Mouse (Mus musculus): ENCODE data around the gene Tm9sf4.
A peak's percentile ranks its signal among the peaks of the same experiment; 100 is the strongest.

Gene Tm9sf4

DNA sequence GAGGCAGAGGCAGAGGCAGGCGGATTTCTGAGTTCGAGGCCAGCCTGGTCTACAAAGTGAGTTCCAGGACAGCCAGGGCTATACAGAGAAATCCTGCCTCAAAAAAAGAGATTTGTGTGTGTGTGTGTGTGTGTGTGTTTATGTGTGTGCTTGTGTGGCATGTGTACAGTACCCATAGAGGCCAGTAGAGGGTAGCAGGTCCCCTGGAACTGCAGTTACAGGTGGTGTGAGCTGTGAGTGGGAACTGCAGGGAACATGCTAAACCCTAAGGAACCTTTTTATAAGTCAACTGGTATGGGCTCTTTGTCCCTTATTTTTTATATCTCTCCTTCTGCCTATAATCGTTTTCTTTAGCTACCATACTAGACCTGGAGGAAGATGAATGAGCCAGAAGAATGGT lies 3.8 kb upstream of the Tm9sf4 start:
- DNase-seq (ENCODE audit: low spot score) = no peak

DNA sequence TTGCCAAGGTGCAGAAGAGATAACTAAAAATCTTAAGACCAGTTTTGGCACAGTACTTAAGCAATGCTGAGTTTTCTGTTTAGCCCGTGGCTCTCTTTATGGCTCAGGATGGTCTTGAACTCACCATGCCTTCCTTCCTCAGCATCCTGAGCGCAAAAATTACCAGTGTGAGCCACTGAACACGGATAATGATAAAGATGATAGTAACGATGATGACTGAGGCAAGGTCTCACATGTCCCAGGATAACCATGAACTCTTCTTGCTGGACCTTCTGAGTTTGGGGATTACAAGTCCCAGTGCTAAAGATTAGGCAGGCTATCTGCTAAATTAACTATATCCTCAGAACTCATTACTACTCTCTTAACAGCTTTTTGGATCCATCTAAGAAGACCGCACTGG lies 970 bp upstream of the Tm9sf4 start:
- no peak for DNase-seq (ENCODE audit: low spot score)

DNA sequence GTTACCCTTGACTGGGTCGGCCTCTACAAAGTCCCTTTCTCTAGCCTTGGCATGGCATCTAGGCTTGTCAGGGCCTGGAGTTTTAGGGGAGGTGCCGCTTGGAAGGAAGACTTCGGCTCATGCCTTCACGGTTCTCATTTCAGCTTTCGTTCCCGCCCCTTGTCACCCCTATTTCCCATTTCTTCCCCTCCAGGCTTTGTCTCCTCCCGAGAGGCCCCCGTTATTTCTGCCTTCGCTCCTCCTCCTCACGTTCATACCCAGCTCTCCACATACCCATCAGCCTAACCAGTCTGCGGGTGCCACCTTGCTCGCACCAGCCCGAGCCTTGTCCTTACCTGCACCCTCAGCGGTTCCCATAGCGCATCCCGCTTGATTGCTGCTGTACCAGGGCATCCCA lies 579 bp downstream of the Tm9sf4 start:
- no peak for DNase-seq (ENCODE audit: low spot score)

DNA sequence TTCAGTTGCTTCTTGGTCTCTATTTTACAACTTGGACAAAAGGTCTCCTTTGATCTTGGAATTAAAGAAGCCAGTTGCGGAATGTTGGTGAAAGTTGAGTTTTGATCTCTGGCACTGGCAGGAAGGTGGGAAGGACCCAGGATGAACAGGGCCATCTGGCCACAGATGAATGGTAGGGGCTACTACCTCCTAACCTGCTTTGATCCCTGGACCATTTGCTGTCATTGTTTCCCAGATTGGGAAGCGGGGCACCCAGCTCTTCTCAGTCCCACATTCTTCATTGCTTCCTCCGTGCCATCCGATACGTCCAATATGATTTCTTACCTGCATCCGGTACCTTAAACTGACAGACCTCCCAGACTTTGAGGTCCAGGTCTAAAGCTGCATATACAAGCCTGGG lies 6.0 kb downstream of the Tm9sf4 start:
- no peak for DNase-seq (ENCODE audit: low spot score)

DNA sequence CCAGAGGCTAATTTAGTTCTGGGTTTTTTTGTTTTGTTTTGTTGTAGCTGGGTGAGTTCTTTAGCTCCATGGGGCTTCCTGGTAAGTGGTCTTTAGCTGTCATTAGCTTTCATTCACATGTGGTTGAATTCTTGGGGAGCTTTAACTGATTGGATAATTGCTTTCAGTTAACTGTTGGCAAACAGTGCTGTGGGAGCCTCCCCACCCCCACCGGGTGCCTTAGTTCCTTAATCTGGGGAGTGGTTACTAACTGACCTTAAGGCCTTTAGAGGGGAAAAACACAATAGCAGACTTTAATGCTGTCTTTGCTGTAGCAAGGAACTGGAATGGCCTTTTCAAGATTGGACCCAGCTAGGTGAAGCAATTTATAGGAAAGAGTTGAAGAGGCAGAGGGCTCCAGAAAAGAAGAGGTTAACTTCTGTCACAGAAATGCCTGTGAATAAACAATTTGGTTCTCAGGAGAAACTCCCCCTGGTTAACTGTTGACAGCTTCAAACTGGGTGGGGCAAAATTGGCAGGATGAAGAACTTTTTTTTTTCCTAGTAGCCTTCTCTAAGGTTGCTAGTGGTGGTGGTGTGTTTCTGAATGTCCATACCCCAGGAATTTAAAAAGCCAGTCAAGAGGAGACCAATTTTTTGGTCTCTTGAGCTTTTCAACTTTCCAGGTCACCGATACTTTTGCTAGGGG lies 7.2 kb downstream of the Tm9sf4 start:
- peak; percentile 13 for DNase-seq (ENCODE audit: low spot score)

DNA sequence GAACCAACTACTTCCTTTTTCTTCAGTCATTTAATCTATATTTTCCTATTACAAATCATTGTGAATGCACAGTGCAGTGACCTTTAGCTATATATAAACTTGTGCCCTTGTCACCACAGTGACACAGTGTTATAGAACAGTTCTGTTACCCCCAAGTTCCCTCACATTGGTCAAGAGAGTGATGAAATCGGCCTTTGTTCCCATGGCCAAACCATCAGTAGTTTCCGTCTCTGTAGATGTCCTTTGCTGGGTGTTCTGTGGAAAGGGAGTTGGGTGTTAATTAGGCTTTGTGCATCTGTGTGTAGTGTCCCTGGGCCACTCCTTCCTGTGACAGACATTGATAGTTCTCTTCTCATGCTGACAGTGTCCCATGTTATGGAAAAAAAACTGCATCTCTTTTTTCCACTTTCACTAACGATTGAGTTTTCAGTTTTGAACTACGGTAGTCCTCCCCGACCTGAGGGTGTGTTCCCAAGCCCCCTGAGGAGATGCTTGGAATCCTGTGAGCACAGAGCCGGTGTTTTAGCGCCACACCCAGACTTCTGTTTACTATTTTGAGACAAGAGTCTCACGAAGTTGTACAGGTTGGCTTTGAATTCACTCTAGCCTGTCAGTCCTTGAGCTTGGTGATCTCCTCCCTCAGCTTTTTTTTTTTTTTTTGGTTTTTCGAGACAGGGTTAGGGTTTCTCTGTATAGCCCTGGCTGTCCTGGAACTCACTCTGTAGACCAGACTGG lies 9.6 kb downstream of the Tm9sf4 start:
- no peak for DNase-seq (ENCODE audit: low spot score)

DNA sequence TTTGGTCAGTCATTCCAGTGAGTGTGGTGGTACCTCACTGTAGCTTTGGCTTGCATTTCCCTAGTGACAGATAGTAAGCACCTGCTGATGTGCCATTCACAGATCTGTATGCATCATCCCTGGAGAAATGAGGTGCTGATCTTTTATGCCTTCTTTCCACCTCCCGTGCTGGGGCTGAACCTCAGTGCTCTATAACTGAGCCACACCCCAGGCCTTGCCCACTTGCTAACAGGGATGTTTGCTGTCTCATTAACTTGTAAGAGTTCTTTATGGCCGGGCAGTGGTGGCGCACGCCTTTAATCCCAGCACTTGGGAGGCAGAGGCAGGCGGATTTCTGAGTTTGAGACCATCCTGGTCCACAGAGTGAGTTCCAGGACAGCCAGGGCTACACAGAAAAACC lies 10.9 kb downstream of the Tm9sf4 start:
- no peak for DNase-seq (ENCODE audit: low spot score)

DNA sequence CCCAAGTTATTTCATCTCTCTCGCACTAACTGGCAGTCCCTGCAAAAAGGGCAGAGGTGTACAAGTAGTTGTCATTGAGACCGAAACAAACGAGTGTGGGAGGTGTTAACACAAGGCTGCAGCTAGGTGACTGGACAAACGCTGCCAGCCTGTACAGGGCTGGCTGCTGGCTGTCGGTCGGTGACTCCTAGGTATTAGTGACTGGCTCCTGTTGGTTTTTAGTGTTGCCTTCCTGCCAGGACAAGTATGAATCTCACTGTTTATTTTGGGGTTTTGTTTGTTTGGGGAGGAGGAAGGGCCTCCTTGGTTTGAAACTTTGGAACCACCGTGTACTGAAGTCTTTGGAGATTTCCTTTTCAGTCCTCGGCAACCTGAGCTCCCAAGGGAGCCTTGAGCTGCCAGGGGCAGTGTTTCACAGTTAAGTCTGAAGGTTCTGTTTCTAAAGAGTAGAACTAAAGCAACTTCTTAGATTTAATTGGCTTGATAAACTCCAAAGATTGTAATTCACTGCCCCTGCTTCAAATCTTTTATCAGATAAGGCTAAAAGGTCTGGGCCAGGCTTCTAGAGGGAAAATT lies 15.0 kb downstream of the Tm9sf4 start:
- no peak for DNase-seq (ENCODE audit: low spot score)

DNA sequence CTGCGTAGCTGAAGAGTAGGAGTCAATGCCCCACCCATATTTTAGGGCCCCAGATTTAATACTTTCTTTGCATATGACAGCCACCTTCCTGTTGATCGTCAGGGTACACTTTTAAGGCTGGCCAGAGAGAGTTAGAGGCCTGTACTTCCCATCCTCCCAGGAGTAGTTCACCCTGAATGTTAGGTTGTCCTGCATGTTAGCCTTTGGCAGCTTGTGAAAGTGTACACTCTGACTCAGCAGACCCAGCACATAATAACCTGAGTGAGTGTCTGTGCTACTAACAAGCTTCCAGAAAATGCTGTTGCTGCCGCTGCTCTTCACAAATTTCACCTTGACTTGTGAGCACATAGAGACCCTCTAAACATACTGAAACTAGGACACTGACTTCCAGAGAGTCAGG lies 16.1 kb downstream of the Tm9sf4 start:
- no peak for DNase-seq (ENCODE audit: low spot score)

DNA sequence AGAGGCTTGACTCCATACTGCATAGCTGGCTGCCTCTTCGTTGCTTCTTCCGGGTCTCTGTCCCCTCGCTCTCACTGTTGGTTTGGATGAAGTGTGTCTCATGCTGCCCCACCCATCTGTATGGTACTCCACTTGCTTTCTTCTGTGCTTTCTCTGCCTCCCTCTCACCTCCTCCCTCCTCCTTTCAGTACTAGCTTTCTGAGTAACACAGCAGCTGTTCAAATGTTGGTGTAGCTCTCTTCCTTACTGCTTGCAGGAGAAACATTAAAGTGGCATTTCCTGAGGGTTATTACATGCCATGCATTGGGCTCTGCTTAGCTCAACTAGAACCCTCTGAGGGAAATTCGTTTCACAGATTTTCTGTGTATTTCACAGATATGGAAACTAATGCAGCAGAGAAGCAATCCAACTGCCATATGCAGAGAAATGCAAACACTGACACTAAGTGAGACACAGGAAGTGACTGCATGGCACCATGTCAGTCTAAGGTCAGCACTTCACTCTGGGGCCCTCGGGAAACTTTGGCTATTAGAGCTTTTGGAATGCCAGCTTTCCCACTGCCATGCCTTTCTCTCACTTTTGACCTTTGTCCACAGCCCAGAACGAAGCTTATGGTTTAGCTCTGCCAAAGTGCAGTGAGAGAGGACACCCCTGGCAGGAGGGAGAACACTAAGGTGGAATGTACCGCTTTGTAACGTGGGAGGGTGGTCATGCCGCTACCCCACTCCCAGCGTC lies 18.2 kb downstream of the Tm9sf4 start:
- DNase-seq (ENCODE audit: low spot score) = no peak

DNA sequence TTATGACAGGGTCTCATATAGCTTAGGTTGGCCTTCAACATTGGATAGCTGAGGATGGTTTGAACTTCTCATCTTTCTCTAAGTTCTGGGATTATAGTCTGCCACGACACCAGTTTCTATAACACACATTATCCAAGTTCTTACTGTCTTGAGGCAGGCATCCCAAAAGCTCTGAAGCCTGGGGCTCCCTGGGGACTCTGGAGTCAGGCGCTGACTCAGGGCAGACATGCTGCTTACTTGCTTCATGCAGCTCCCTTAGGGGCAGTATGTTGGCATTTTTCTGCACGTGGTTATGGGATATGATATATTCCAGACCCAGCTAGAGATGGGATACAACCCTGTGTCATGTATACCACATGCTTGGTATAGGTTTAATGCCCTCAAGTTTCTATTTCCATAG lies 18.9 kb downstream of the Tm9sf4 start:
- no peak for DNase-seq (ENCODE audit: low spot score)

DNA sequence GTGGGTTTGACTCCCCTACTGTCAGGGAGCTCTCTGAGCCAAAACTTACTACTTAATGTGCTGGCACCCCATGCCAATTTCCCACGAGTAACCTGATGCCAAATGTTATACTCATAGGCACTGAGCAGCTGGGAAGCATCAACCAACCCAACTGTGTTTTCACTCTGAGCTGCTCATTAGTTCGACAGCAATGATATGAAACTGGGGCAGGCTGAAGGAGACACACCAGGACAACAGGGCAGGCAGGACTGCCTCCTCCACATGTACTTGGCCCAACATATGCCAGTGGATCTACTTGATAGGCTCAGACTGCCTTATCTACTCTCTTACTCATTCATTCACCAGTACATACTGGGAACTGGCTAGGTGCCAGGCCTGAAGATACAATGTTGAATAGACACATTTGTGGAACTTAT lies 25.1 kb downstream of the Tm9sf4 start:
- DNase-seq (ENCODE audit: low spot score) = no peak

DNA sequence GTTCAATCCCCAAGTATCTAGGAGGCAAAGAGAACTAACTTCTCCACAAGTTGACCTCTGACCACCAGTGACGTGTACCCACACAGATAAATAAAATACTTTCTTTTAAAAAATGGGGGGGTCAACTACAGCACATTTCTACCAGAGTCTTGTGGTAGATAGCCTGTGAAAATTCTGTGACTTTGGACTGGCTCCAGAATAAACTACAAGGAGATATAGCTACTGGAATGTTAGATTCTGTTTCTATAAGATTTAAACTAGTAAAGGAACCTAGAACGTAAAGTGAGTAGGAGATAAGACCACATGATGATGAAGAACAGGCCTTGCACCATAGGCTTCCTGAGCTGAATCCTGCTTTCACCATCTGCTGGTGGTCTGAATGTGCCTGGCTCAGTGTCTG lies 26.7 kb downstream of the Tm9sf4 start:
- DNase-seq (ENCODE audit: low spot score) = no peak

DNA sequence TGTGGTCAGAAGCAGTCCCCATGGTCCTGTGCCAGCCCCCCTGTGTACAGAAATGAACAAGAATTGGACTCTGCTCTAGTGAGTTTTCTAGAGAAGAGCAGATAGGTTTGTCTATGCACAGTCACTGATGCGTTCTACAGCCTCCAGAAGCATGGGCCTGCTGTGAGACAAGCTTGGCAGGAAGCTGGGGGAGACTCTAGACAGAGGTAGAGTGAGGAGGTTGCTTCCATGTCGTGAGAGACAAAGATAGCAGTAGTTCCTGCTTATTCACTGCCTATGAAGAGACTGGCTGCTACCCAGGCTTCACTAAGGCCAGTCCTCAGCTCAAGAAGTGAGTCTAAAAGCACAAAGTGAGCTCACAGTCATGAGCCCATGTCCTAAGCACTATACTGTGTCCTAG lies 30.1 kb downstream of the Tm9sf4 start:
- DNase-seq (ENCODE audit: low spot score) = no peak

DNA sequence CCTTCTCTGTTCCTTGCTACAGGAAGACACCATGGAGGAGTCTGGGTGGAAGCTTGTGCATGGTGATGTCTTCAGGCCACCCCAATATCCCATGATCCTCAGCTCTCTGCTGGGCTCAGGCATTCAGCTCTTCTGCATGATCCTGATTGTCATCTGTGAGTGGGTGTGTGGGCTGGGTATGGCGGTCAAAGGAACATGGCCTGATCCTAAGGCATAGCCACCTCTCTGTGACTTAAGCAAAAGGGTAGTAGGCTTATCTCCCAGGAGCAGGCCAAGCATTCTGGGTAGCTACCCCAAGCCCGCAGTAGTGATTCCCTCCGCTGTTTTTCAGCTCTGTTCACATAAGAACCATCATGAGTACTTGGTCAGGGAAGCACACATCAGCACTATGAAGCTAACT lies 33.2 kb downstream of the Tm9sf4 start:
- no peak for DNase-seq (ENCODE audit: low spot score)

DNA sequence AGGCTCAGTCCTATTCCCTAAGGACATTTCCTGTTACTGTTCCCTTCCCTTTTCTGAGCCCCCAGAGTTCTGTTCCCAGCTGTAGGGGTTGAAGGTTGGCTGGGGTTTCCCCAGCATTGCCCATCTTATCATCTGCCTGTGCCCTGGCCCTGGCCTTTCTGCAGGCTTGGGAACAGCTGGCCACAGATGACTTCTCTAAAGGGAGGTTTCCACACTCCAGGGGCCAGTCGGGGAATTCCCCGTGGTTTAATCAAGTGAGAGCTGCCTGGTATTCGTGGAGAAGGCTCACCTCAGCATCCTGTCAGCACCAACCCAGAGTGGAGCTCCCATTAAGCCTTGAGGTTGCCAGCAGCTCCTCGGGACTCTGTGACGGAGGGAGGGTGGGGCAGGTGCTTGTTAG lies 37.4 kb downstream of the Tm9sf4 start:
- DNase-seq (ENCODE audit: low spot score) = no peak

DNA sequence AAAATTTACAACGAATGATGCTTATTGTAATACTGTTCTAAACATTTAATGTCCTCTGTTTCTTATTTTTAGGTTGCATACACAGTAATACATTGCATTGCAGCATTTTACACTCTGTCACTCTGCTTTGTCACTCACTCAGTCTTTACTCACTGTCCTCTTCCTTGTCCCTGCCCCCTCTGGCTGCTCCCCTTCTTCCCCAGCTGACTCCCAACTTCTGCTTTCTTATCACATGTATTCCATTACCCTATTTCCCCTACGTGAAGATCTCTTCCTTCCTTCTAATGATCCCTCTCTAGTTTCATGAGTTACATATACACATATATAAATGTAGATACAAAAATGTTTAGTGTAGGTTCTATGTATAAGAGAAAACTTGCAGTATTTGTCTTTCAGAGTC lies 38.0 kb downstream of the Tm9sf4 start:
- no peak for DNase-seq (ENCODE audit: low spot score)

DNA sequence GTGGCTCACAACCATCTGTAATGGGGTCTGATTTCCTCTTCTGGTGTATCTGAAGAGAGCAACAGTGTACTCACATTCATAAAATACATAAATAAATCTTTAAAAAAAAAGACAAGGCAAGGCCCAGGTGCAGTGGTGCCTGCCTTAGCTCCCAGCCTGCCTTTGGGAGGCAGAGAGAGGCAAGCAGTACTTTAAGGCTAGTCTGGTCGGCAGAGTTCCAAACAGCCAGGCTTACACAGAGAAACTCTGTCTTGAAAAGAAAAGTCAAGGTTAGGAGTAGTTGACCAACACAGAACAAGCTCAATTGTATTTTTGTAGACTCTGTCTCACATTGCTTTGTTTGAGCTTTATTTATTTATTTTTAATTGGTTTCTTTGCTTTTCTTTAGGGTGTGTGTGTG lies 41.7 kb downstream of the Tm9sf4 start:
- DNase-seq (ENCODE audit: low spot score) = no peak

DNA sequence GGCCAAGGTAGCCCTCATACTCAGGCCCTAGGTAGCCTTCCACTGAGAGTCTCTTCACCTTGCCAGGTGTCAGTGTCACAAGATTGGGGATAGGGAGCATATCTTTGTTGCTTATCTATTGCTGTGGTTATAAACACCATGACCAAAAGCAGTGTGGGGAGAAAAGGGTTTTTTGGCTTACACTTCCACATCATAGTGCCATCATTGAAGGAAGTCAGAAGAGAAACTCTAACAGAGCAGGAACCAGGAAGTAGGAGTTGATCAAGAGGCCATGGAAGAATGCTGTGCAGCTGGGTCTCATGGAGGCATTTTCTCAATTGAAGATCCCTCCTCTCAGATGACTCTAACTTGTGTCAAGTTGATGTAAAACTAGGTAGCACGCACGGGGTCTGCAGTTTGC lies 47.0 kb downstream of the Tm9sf4 start:
- no peak for DNase-seq (ENCODE audit: low spot score)

DNA sequence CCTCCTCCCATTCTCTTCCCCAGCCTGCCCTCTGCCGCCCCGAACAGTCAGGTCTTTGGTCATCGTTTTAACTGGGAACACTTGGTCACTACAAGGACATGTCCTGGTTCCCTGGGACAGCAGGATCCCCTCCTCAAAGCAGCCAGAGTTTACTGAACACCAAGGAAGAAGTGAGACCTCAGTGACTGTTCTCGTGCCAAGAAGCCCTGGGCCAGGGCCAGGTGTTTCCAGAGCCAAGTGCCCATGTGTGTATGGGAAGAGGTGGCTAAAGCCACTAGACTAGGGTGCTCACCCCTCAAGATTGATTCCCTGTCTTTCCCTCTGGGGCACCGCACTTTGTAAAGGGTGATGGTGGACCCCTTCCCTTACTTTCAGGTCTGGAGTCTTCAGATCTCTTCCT lies 48.2 kb downstream of the Tm9sf4 start:
- DNase-seq (ENCODE audit: low spot score) = no peak

DNA sequence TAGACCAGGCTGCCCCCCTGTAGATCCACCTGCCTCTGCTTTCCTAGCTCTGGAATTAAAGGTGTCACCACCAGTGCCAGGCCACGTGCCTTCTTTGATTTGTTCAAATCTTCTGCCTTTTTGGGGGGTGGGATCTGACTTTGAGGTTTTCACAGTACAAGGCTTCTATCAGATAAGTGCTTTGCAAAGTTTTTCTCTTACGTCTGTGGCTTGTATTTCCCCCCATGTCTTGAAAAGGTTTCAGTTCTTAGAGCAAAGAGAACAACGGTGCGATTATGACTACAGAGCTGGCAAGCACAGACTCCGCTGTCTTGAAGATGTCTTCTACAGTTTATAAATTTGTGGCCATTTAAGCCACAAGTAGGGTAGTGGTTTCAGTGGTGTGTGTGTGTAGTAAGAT lies 50.3 kb downstream of the Tm9sf4 start:
- DNase-seq (ENCODE audit: low spot score) = no peak

DNA sequence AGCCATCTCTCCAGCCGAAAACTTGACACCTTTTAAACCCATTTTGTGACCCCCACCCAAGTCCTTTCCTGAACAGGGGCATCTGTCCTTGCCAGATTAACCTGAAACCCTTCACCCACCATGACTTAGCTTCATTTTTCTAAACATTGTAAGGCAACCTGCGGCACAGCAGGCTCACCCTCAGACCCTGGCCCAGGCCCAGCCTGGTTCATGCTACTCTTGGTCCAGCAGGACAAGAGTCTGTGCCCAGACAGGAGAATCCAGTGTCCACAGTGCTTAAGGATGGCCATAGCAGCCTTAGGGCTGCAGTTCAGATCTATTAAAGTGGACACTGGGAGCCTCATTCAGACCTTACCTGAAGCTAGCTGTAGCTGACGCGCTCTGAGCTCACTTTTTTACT lies 52.2 kb downstream of the Tm9sf4 start:
- DNase-seq (ENCODE audit: low spot score) = no peak

DNA sequence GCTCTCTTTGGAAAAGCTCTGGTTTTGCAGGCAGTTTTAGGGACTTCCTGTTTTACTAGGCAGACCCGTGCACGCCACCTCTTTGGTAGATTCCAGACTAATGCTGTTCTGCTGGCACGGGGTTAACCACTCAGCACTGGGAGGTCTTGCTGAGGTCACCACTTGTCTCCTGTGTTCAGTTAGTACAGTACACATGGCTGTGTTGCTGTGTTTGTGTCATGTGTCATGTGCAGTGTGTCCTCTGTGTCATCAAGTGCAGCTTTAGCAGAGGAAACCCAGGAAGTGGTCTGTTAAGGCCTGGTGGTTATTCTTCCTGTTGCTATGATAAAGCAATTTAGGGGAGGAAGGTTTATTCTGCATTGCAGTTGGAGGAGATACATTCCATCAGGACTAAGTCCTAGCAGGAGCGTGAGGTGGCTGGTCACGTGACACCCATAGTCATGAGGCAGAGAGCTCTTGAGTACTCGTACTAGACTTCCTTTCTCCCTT lies 53.7 kb downstream of the Tm9sf4 start:
- no peak for DNase-seq (ENCODE audit: low spot score)

All from urinary bladder, postnatal 14 days (tissue).